ENCODE assay signal across 10 mouse cellular contexts in the genomic region with DNA sequence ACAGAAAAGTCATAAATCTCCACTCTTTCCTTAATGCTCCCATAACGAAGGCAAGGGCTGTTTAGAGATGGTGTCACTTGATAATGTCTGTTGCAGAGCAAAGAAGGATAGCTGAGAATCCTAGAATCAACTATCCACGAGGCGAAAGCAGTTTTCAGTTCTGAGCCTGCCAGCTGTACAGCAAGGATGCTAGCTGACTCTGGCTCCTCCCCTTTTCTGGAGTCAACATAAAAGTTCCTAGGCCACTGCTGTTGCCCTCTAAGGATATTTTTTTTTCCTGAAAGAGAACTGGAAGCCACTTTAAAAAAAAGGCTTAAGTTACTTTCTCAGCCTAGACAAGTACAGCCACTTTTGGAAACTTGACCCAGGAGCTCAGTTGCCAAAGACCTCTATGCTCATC.
DNase-seq lines count a peak whose midpoint lies in the region; TF ChIP-seq lines count a peak whose summit lies in the region.
"Had no signal": no experiment of that assay in that cellular context is flagged by ENCODE, and none has a peak within 500 bp of the region (broad histone marks: within the 10 kb centered on the region; RNA-seq: fewer than 3 reads in every experiment).

No protein-coding gene starts in this region.

- TF ChIP-seq POLR2A in kidney, adult 2 months (IDR thresholded peaks at IDR 0.05; ENCODE audit: low read depth, low read length) = no peak

- peak; percentile 4 for DNase-seq in kidney, adult 2 months
- DNase-seq in kidney, adult 11 months = no peak
- peak; percentile 42 for DNase-seq in lung, postnatal 10 days
- no peak for DNase-seq in lung, postnatal 25 days (ENCODE audit: low spot score)
- DNase-seq in embryonic facial prominence, embryonic 10.5 days (ENCODE audit: low spot score) = no peak
- DNase-seq in limb, embryonic 10.5 days (ENCODE audit: low spot score) = peak; percentile 28
- no peak for DNase-seq in adrenal gland, postnatal 4 days (ENCODE audit: low spot score in 2 of 2)
- DNase-seq in urinary bladder, postnatal 14 days (ENCODE audit: low spot score) = no peak

- H3K9me3 ChIP-seq in embryonic facial prominence, embryonic 10.5 days = no peaks in the 10 kb centered on the region
- H3K9me3 ChIP-seq in limb, embryonic 10.5 days (replicated peaks) = no peaks in the 10 kb centered on the region
- H3K9me3 ChIP-seq: liver, embryonic 15.5 days; neural tube, embryonic 15.5 days had no signal

- H3K27me3 ChIP-seq in kidney, adult 2 months (replicated peaks; ENCODE audit: control insufficient read depth, insufficient read depth, low read length) = no peaks in the 10 kb centered on the region
- no peaks in the 10 kb centered on the region for H3K27me3 ChIP-seq in embryonic facial prominence, embryonic 10.5 days (replicated peaks; ENCODE audit: low read depth, poor library complexity, severe bottlenecking)
- peaks cover 91% of the 10 kb centered on the region for H3K27me3 ChIP-seq in limb, embryonic 10.5 days (ENCODE audit: low read depth, poor library complexity, severe bottlenecking)
- H3K27me3 ChIP-seq: liver, embryonic 15.5 days; neural tube, embryonic 15.5 days had no signal

- 9% methylated on average over 3 of the region's 3 CpGs for WGBS in kidney, adult 2 months
- WGBS in embryonic facial prominence, embryonic 10.5 days = 33% methylated on average over 3 of the region's 3 CpGs
- WGBS in limb, embryonic 10.5 days = 21% methylated on average over 3 of the region's 3 CpGs

- no peak overlapping the region for H3K4me3 ChIP-seq in kidney, adult 2 months (ENCODE audit: insufficient read depth, low read depth, low read length)
- H3K4me3 ChIP-seq in embryonic facial prominence, embryonic 10.5 days = no peak overlapping the region
- H3K4me3 ChIP-seq in limb, embryonic 10.5 days = no peak overlapping the region
- H3K4me3 ChIP-seq: liver, embryonic 15.5 days; neural tube, embryonic 15.5 days had no signal

- H3K36me3 ChIP-seq in kidney, adult 2 months (ENCODE audit: control insufficient read depth, insufficient read depth, low read length) = no peaks in the 10 kb centered on the region
- peaks cover 16% of the 10 kb centered on the region for H3K36me3 ChIP-seq in embryonic facial prominence, embryonic 10.5 days (replicated peaks)
- no peaks in the 10 kb centered on the region for H3K36me3 ChIP-seq in limb, embryonic 10.5 days
- H3K36me3 ChIP-seq: liver, embryonic 15.5 days had no signal

- no peak for TF ChIP-seq CTCF in kidney, adult 2 months (conservative IDR thresholded peaks at IDR 0.05; ENCODE audit: insufficient read depth, insufficient read length, low read depth, low read length)

- H3K4me1 ChIP-seq in kidney, adult 2 months (ENCODE audit: control insufficient read depth, insufficient read depth, low read length) = no peaks in the 10 kb centered on the region
- peaks cover 90% of the 10 kb centered on the region for H3K4me1 ChIP-seq in embryonic facial prominence, embryonic 10.5 days
- H3K4me1 ChIP-seq in limb, embryonic 10.5 days = peaks cover 38% of the 10 kb centered on the region
- H3K4me1 ChIP-seq: liver, embryonic 15.5 days had no signal

- no peak overlapping the region for H3K27ac ChIP-seq in kidney, adult 2 months (ENCODE audit: insufficient read depth, low read depth, low read length)
- H3K27ac ChIP-seq in embryonic facial prominence, embryonic 10.5 days (replicated peaks) = 0 out of 2 replicates have a peak overlapping the region, but pooled peaks have one; percentile 15
- H3K27ac ChIP-seq in limb, embryonic 10.5 days = no peak overlapping the region
- H3K27ac ChIP-seq: liver, embryonic 15.5 days; neural tube, embryonic 15.5 days had no signal

Comparison
In these comparisons a context has a peak if more than half of its experiments do, and no peak if none do; other contexts are left out.
1. DNase-seq: peak in kidney, adult 2 months (single experiment), lung, postnatal 10 days (single experiment) and limb, embryonic 10.5 days (single experiment); none in kidney, adult 11 months (single experiment), lung, postnatal 25 days (single experiment), embryonic facial prominence, embryonic 10.5 days (single experiment), adrenal gland, postnatal 4 days (0 of 2) and urinary bladder, postnatal 14 days (single experiment).